Mouse (Mus musculus) kidney, embryonic 16.5 days (tissue): ENCODE results near the gene Tcl1. TPM values are rescaled to one million over a fixed set of nuclear protein-coding genes. Genes with fewer than 3 reads are reported as not detected.
"Not testable (repeated sequence)": the region's sequence is repeated elsewhere in the genome, so short reads cannot be mapped to it uniquely, and the experiment has no call there.

Source experiments
- ATAC-seq: fragments of 200-750 bp; cut with Nextera tagmentation; 2 replicates; pipeline ENCODE4 v1.8.0; 2017; ENCODE audit warnings: moderate TSS enrichment; ENCODE audit not compliant: low FRiP score, low TSS enrichment
- H3K27ac ChIP-seq: fragments of 300-500 bp; sonication (generic); 2 replicates; pipeline ENCODE4 v1.5.1; 2014; ENCODE audit warnings: low read length
- H3K27me3 ChIP-seq: fragments of 300-500 bp; sonication (generic); 2 replicates; pipeline ENCODE4 v1.6.1; 2014; ENCODE audit warnings: low read length, control low read depth, mixed read lengths; ENCODE audit not compliant: insufficient read depth
- H3K36me3 ChIP-seq: fragments of 300-500 bp; sonication (generic); 2 replicates; pipeline ENCODE4 v1.6.1; 2014; ENCODE audit warnings: low read length, control low read depth, mixed read lengths; ENCODE audit not compliant: insufficient read depth
- H3K4me1 ChIP-seq: fragments of 300-500 bp; sonication (generic); 2 replicates; pipeline ENCODE4 v1.6.1; 2014; ENCODE audit warnings: low read length, control low read depth, mixed read lengths; ENCODE audit not compliant: insufficient read depth
- H3K4me2 ChIP-seq: fragments of 300-500 bp; sonication (generic); replicated peaks from 2 replicates; pipeline ENCODE4 v1.6.1; 2014; ENCODE audit warnings: low read depth, low read length
- H3K4me3 ChIP-seq: fragments of 300-500 bp; sonication (generic); 2 replicates; pipeline ENCODE4 v1.5.1; 2014; ENCODE audit warnings: mild to moderate bottlenecking, low read length
- H3K9ac ChIP-seq: fragments of 300-500 bp; sonication (generic); replicated peaks from 2 replicates; pipeline ENCODE4 v1.6.1; 2014; ENCODE audit warnings: low read length
- H3K9me3 ChIP-seq: fragments of 300-500 bp; sonication (generic); 2 replicates; pipeline ENCODE4 v1.6.1; 2016; ENCODE audit warnings: low read length, control low read depth
- WGBS: fragments of 180-500 bp; shearing (Covaris S2); extraction: QIAGEN DNeasy Blood & Tissue Kit; methylation state at CpG from one replicate; pipeline ENCODE4 v1.1.7; 2014; 5-methylcytosine and 5-hydroxymethylcytosine counted together
- polyA plus RNA-seq: library from polyadenylated mRNA; unstranded; fragments of >200 nt; fragmentation: Nextera tagmentation; extraction: Ambion mirVana; gene quantifications from 2 replicates; pipeline ENCODE4 v1.2.1, GENCODE M21; 2015

Tcl1 gene
- polyA plus RNA-seq, 1 experiment from 2014 or later: not detected

GRCm38 (mm10) chr12:105235091-105235490 is 12.5 kb upstream of the Tcl1 start:
- Histone ChIP-seq H3K4me3 (no peak overlapping the region), H3K4me2 (no peak overlapping the region), H3K9ac (no peak overlapping the region), H3K27ac (no peak overlapping the region), H3K9me3 (no peaks in the 10 kb centered on the region), H3K36me3 (no peaks in the 10 kb centered on the region), H3K4me1 (no peaks in the 10 kb centered on the region), H3K27me3 (no peaks in the 10 kb centered on the region)
- WGBS: 70% methylated on average over 3 of the region's 3 CpGs
- no peak for ATAC-seq

- no peak for ATAC-seq
- WGBS: 69% methylated on average over 11 of the region's 11 CpGs
- H3K36me3 ChIP-seq: no peaks in the 10 kb centered on the region
- H3K4me3 ChIP-seq: no peak overlapping the region
- H3K4me1 ChIP-seq: no peaks in the 10 kb centered on the region
- H3K4me2 ChIP-seq: no peak overlapping the region
- no peaks in the 10 kb centered on the region for H3K27me3 ChIP-seq
- no peak overlapping the region for H3K9ac ChIP-seq
- no peaks in the 10 kb centered on the region for H3K9me3 ChIP-seq
- H3K27ac ChIP-seq: no peak overlapping the region
These were observed 11.8 kb upstream of the Tcl1 start for GRCm38 (mm10) chr12:105234362-105234761.

GRCm38 (mm10) chr12:105224621-105225320 is 2.2 kb upstream of the Tcl1 start:
- Histone ChIP-seq H3K27me3 (no peaks in the 10 kb centered on the region), H3K4me3 (no peak overlapping the region), H3K9me3 (no peaks in the 10 kb centered on the region), H3K4me1 (no peaks in the 10 kb centered on the region), H3K27ac (no peak overlapping the region), H3K4me2 (no peak overlapping the region), H3K9ac (no peak overlapping the region), H3K36me3 (no peaks in the 10 kb centered on the region)
- no peak for ATAC-seq
- WGBS: 55% methylated on average over 16 of the region's 16 CpGs

- H3K9ac ChIP-seq: no peak overlapping the region
- H3K36me3 ChIP-seq: no peaks in the 10 kb centered on the region
- ATAC-seq: no peak
- H3K4me3 ChIP-seq: no peak overlapping the region
- no peak overlapping the region for H3K4me2 ChIP-seq
- H3K27ac ChIP-seq: no peak overlapping the region
- H3K9me3 ChIP-seq: no peaks in the 10 kb centered on the region
- H3K4me1 ChIP-seq: no peaks in the 10 kb centered on the region
- H3K27me3 ChIP-seq: no peaks in the 10 kb centered on the region
- 87% methylated on average over 7 of the region's 7 CpGs for WGBS
These were observed 5.4 kb downstream of the Tcl1 start for GRCm38 (mm10) chr12:105217101-105217760.

- H3K9me3 ChIP-seq: no peaks in the 10 kb centered on the region
- H3K36me3 ChIP-seq: no peaks in the 10 kb centered on the region
- H3K4me2 ChIP-seq: no peak overlapping the region
- no peak for ATAC-seq
- H3K27me3 ChIP-seq: no peaks in the 10 kb centered on the region
- H3K4me1 ChIP-seq: no peaks in the 10 kb centered on the region
- no peak overlapping the region for H3K9ac ChIP-seq
- WGBS: 95% methylated on average over 7 of the region's 7 CpGs
- H3K4me3 ChIP-seq: no peak overlapping the region
- no peak overlapping the region for H3K27ac ChIP-seq
These were observed 13.4 kb downstream of the Tcl1 start for GRCm38 (mm10) chr12:105209231-105209630.

- 74% methylated on average over 1 of the region's 1 CpGs for WGBS
- Histone ChIP-seq H3K9ac (no peak overlapping the region), H3K4me3 (no peak overlapping the region), H3K36me3 (no peaks in the 10 kb centered on the region), H3K9me3 (no peaks in the 10 kb centered on the region), H3K4me1 (no peaks in the 10 kb centered on the region), H3K27me3 (no peaks in the 10 kb centered on the region), H3K4me2 (no peak overlapping the region), H3K27ac (no peak overlapping the region)
- no peak for ATAC-seq
These were observed 14.2 kb downstream of the Tcl1 start for GRCm38 (mm10) chr12:105208441-105208840.

GRCm38 (mm10) chr12:105207071-105207470 is 15.5 kb downstream of the Tcl1 start:
- WGBS: 76% methylated on average over 1 of the region's 1 CpGs
- Histone ChIP-seq H3K4me2 (no peak overlapping the region), H3K9ac (no peak overlapping the region), H3K27me3 (no peaks in the 10 kb centered on the region), H3K36me3 (no peaks in the 10 kb centered on the region), H3K4me3 (no peak overlapping the region), H3K9me3 (no peaks in the 10 kb centered on the region), H3K4me1 (no peaks in the 10 kb centered on the region), H3K27ac (no peak overlapping the region)
- ATAC-seq: no peak

- not testable (repeated sequence) for H3K27me3 ChIP-seq, H3K9me3 ChIP-seq, ATAC-seq, H3K27ac ChIP-seq, H3K9ac ChIP-seq, H3K4me2 ChIP-seq, H3K4me3 ChIP-seq, H3K4me1 ChIP-seq, H3K36me3 ChIP-seq
- 73% methylated on average over 1 of the region's 1 CpGs for WGBS
These were observed 20.9 kb downstream of the Tcl1 start, which contains the start of gene Tcl1b4 for GRCm38 (mm10) chr12:105201657-105202056. Gene Tcl1b4, plus strand, starts transcription at chr12:105201957.

GRCm38 (mm10) chr12:105199684-105200497 is 22.7 kb downstream of the Tcl1 start:
- not testable (repeated sequence) for H3K4me2 ChIP-seq, H3K4me3 ChIP-seq, H3K9ac ChIP-seq, ATAC-seq, H3K27ac ChIP-seq, H3K27me3 ChIP-seq, H3K9me3 ChIP-seq, H3K36me3 ChIP-seq, H3K4me1 ChIP-seq
- WGBS: 69% methylated on average over 7 of the region's 7 CpGs

GRCm38 (mm10) chr12:105190743-105191142 is 31.9 kb downstream of the Tcl1 start, which contains the start of gene Tcl1b3:
Gene Tcl1b3, plus strand, starts transcription at chr12:105191043.
- not testable (repeated sequence) for ATAC-seq, H3K4me1 ChIP-seq, H3K4me3 ChIP-seq, H3K36me3 ChIP-seq, H3K4me2 ChIP-seq, H3K9ac ChIP-seq, H3K27ac ChIP-seq, H3K9me3 ChIP-seq, H3K27me3 ChIP-seq
- 96% methylated on average over 6 of the region's 6 CpGs for WGBS
